Mouse (Mus musculus) small intestine, adult 2 months (tissue): Measurements from ENCODE around the gene Olfr1346. TPM values are rescaled to one million over a fixed set of nuclear protein-coding genes. Genes with fewer than 3 reads are reported as not detected.
"Not testable (repeated sequence)": the region's sequence is repeated elsewhere in the genome, so short reads cannot be mapped to it uniquely, and the experiment has no call there.

Experiments used
- H3K27ac ChIP-seq: fragments of 200-500 bp; 2 replicates; pipeline ENCODE4 v1.5.1; 2012; ENCODE audit warnings: low read depth, low read length, control low read depth, inconsistent platforms; ENCODE audit not compliant: insufficient read depth
- H3K27me3 ChIP-seq: fragments of 200-500 bp; 2 replicates; pipeline ENCODE4 v1.6.1; 2012; ENCODE audit warnings: mild to moderate bottlenecking, moderate library complexity, low read length, inconsistent platforms; ENCODE audit not compliant: control insufficient read depth, insufficient read depth
- H3K36me3 ChIP-seq: fragments of 200-500 bp; 2 replicates; pipeline ENCODE4 v1.6.1; 2012; ENCODE audit warnings: mild to moderate bottlenecking, low read length, control low read depth, inconsistent platforms; ENCODE audit not compliant: control insufficient read depth, insufficient read depth
- H3K4me1 ChIP-seq: fragments of 200-500 bp; 2 replicates; pipeline ENCODE4 v1.6.1; 2012; ENCODE audit warnings: low read length, inconsistent platforms, mixed read lengths; ENCODE audit not compliant: control insufficient read depth, insufficient read depth, insufficient read length
- H3K4me3 ChIP-seq: fragments of 200-500 bp; 2 replicates; pipeline ENCODE4 v1.5.1; 2012; ENCODE audit warnings: low read depth, mild to moderate bottlenecking, control low read depth, inconsistent platforms, low read length, moderate library complexity
- CTCF ChIP-seq: fragments of 200-500 bp; IDR thresholded peaks from 2 replicates; pipeline ENCODE4 v1.5.1; 2012; ENCODE audit warnings: low read depth, mild to moderate bottlenecking, control low read depth, inconsistent platforms, low read length, moderate library complexity, mixed read lengths; ENCODE audit not compliant: insufficient replicate concordance, insufficient read length; ENCODE audit errors: extremely low read depth
- POLR2A ChIP-seq: fragments of 200-500 bp; IDR thresholded peaks from 2 replicates; pipeline ENCODE4 v1.6.1; 2012; ENCODE audit warnings: low read depth, mild to moderate bottlenecking, control low read depth, inconsistent platforms, low read length, moderate library complexity
- WGBS: fragments of 180-500 bp; shearing (Covaris S2); methylation state at CpG from one replicate; pipeline ENCODE4 v1.1.7; 2018; 5-methylcytosine and 5-hydroxymethylcytosine counted together
- polyA plus RNA-seq: library from polyadenylated mRNA; depleted of rRNA; stranded (reverse); fragments of >200 nt; gene quantifications from 2 replicates; pipeline ENCODE4 v1.2.3, GENCODE M21; 2012

Gene Olfr1346
- polyA plus RNA-seq, 1 experiment, result not detected

DNA sequence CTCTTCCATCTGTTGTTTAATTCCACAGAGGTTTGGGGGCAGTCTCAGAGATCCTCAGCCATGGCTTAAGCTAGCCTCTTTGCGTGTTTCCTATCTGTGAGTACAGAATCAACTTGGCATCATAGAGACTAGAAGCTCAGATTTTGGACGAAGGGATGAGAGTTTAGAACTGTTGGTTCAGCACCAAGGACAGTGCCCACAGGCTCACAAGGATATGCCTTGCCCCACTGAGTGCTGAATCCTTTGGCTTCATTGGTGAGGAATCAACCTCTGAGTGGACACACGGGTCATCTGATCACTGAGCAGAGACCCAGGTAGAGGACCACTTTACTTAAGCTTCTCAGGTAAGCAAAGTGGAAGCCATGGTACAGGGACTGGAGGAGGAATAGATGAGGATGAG, 10.5 kb upstream of the Olfr1346 start:
- 42% methylated on average over 3 of the region's 3 CpGs for WGBS
- H3K4me3 ChIP-seq, result no peak overlapping the region
- no peaks in the 10 kb centered on the region for H3K4me1 ChIP-seq
- H3K36me3 ChIP-seq, result no peaks in the 10 kb centered on the region
- H3K27ac ChIP-seq, result no peak overlapping the region
- H3K27me3 ChIP-seq, result no peaks in the 10 kb centered on the region
- TF ChIP-seq POLR2A (no peak), CTCF (no peak)

DNA sequence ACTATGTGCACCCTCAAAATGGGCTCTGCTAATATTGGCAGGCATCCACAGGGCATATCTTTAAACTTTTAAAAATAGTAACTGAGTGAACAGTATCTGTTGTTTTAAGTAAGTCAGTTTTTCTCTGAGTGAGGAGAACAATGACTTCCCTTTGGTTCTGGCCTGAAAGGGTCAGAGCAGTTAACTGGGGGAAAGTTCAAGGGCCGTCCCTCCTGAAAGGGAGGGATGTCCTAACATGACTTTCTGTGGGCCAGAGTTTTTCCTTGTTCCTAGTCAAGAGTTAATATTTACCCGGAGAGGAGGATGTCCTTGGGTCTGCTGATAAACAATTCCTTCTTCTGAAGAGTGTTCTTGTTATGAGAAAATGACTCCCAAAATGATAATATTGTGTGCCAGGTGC, 10.7 kb downstream of the Olfr1346 start:
- not testable (repeated sequence) for H3K27me3 ChIP-seq, H3K4me1 ChIP-seq, H3K4me3 ChIP-seq, H3K27ac ChIP-seq, H3K36me3 ChIP-seq
- WGBS, result 41% methylated on average over 2 of the region's 2 CpGs

DNA sequence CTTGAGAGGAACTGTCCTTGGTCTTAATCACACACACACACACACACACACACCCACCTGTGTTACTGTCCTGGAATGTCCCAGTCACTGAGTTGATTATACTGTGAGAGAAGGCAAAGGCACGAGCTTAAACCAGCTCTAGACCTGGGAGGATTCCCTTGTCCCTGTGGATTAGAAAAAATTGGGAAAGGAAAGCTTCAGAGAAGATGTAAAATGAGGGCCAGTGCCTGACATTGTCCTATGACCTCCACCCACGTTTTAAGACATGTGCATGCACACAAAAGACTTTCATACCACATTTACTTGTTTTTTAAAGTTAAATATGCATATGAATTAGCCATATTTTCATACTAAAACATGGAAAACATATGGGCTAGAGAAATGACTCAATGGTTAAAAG, 19.9 kb downstream of the Olfr1346 start, which contains the start of gene Olfr5:
Gene Olfr5, minus strand, starts transcription at position 101 of the 400 bp plus-strand sequence.
- 8% methylated on average over 2 of the region's 2 CpGs for WGBS
- H3K27me3 ChIP-seq, result no peaks in the 10 kb centered on the region
- TF ChIP-seq CTCF (no peak), POLR2A (no peak)
- no peak within 1 kb of the TSS for H3K4me3 ChIP-seq
- no peaks in the 10 kb centered on the region for H3K36me3 ChIP-seq
- H3K4me1 ChIP-seq, result no peaks in the 10 kb centered on the region
- no peak within 1 kb of the TSS for H3K27ac ChIP-seq

- no peak for TF ChIP-seq CTCF
- TF ChIP-seq POLR2A, result no peak
- Histone ChIP-seq H3K4me1 (no peaks in the 10 kb centered on the region), H3K36me3 (no peaks in the 10 kb centered on the region), H3K27ac (no peak within 1 kb of the TSS), H3K4me3 (no peak within 1 kb of the TSS), H3K27me3 (no peaks in the 10 kb centered on the region)
- WGBS, result 58% methylated on average over 1 of the region's 1 CpGs
Measured at GRCm38 (mm10) chr7:6499655-6500054, 32.8 kb downstream of the Olfr1346 start, which contains the start of gene Olfr1347. Olfr1347 (minus strand) TSS chr7:6499755.

DNA sequence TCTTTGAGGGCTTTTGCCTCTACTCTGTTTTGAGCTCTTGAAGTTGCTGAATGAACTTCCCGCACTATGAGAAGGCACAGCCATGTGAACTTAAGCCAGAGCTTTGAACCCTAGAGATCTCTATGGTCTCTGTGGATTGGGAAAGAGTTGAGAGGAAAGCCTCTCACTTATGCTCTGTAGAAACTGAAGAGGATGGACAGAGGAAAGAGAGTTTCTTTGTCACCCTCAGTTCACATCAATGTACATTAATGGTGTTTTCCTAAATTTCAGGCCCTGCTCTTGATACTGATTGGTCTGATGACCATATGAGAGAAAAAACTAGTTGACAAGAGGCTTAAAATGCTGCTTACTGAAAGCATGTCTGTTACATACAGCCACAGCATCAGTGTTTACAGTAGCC, 41.7 kb downstream of the Olfr1346 start, which contains the start of gene Olfr1348:
Gene Olfr1348, minus strand, starts transcription at position 101 of the 400 bp plus-strand sequence.
- Histone ChIP-seq H3K36me3 (no peaks in the 10 kb centered on the region), H3K27me3 (no peaks in the 10 kb centered on the region), H3K4me1 (no peaks in the 10 kb centered on the region), H3K27ac (no peak within 1 kb of the TSS), H3K4me3 (no peak within 1 kb of the TSS)
- TF ChIP-seq CTCF (no peak), POLR2A (no peak)
- WGBS, result 93% methylated on average over 1 of the region's 1 CpGs

GRCm38 (mm10) chr7:6521666-6522065, 54.8 kb downstream of the Olfr1346 start:
- Histone ChIP-seq H3K27me3 (no peaks in the 10 kb centered on the region), H3K4me3 (no peak overlapping the region), H3K4me1 (no peaks in the 10 kb centered on the region), H3K27ac (no peak overlapping the region), H3K36me3 (no peaks in the 10 kb centered on the region)
- 20% methylated on average over 1 of the region's 1 CpGs for WGBS
- TF ChIP-seq CTCF (no peak), POLR2A (no peak)

DNA sequence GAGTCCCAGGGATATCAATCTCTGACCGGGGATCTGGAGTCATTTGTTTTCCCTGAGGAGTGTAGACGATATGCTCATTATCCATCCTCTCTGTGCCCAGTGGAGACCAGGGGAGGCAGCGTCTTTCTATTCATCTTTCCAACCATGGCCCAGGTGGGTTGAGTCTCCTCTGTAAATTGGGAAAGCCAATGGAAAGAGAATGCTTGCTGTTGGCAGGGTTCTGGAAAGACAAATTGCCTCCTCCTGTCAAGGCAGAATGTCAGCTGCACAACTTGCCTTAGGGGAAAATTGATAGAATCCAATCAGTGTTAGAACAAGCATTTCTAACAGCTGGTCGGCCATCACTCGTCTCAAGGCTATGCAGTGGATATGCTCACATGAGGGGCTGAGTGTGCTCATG, 55.9 kb downstream of the Olfr1346 start, which contains the start of gene Olfr1349:
Gene Olfr1349, minus strand, starts transcription at position 101 of the 400 bp plus-strand sequence.
- no peaks in the 10 kb centered on the region for H3K36me3 ChIP-seq
- no peak within 1 kb of the TSS for H3K27ac ChIP-seq
- no peak within 1 kb of the TSS for H3K4me3 ChIP-seq
- WGBS, result 83% methylated on average over 5 of the region's 5 CpGs
- H3K4me1 ChIP-seq, result no peaks in the 10 kb centered on the region
- TF ChIP-seq CTCF, result no peak
- no peak for TF ChIP-seq POLR2A
- no peaks in the 10 kb centered on the region for H3K27me3 ChIP-seq

- no peaks in the 10 kb centered on the region for H3K27me3 ChIP-seq
- H3K36me3 ChIP-seq, result no peaks in the 10 kb centered on the region
- no peak overlapping the region for H3K4me3 ChIP-seq
- no peak overlapping the region for H3K27ac ChIP-seq
- no peaks in the 10 kb centered on the region for H3K4me1 ChIP-seq
- TF ChIP-seq CTCF (no peak), POLR2A (no peak)
- WGBS, result 65% methylated on average over 3 of the region's 3 CpGs
Measured at GRCm38 (mm10) chr7:6525001-6525400, 58.1 kb downstream of the Olfr1346 start.
